Mouse (Mus musculus) kidney, embryonic 15.5 days (tissue): ENCODE results near the gene Cir1. TPM values are rescaled to one million over a fixed set of nuclear protein-coding genes. Genes with fewer than 3 reads are reported as not detected.

Source experiments
- polyA plus RNA-seq: library from polyadenylated mRNA; unstranded; fragments of >200 nt; fragmentation: Nextera tagmentation; extraction: Ambion mirVana; gene quantifications from 2 replicates; pipeline ENCODE4 v1.2.1, GENCODE M21; 2015

Gene Cir1
- polyA plus RNA-seq, 1 experiment from 2014 or later, result 24.5 TPM

Other genes starting within 250 kb of the Cir1 start
- 88.9 and 97.6 TPM in 2 replicates for gene Ola1, start 93.8 kb downstream of the Cir1 start, polyA plus RNA-seq
- 0.06 TPM in 1 of 2 replicates, not detected in the other for gene Sp9, start 40.8 kb downstream of the Cir1 start, polyA plus RNA-seq
- gene Scrn3, start 100 bp downstream of the Cir1 start, polyA plus RNA-seq, result 18.5 TPM in 2 replicates
- 6.2 and 6.7 TPM in 2 replicates for gene Gpr155, start 73.9 kb upstream of the Cir1 start, polyA plus RNA-seq
- 8.7 and 9.7 TPM in 2 replicates for gene Wipf1, start 217.0 kb upstream of the Cir1 start, polyA plus RNA-seq